Mouse (Mus musculus) liver, embryonic 11.5 days (tissue): ENCODE data around the gene Agbl4. TPM values are rescaled to one million over a fixed set of nuclear protein-coding genes. Genes with fewer than 3 reads are reported as not detected.

ENCODE experiments used
- ATAC-seq: fragments of 200-750 bp; cut with Nextera tagmentation; replicated peaks from 2 replicates; pipeline ENCODE4 v1.8.0; 2017; ENCODE audit warnings: moderate number of reproducible peaks, mild to moderate bottlenecking, moderate TSS enrichment, moderate library complexity; ENCODE audit not compliant: low FRiP score
- DNase-seq: peaks from one replicate; pipeline ENCODE4 v3.0.0-alpha.2; 2017; ENCODE audit warnings: low spot score
- H3K27ac ChIP-seq: fragments of 300-500 bp; sonication (generic); 2 replicates; pipeline ENCODE4 v1.5.1; 2014; ENCODE audit warnings: mild to moderate bottlenecking, low read depth, low read length, control low read depth
- H3K27me3 ChIP-seq: fragments of 300-500 bp; sonication (generic); replicated peaks from 2 replicates; pipeline ENCODE4 v1.6.1; 2014; ENCODE audit warnings: low read length, mixed read lengths; ENCODE audit not compliant: control insufficient read depth, insufficient read depth
- H3K36me3 ChIP-seq: fragments of 300-500 bp; sonication (generic); 2 replicates; pipeline ENCODE4 v1.6.1; 2014; ENCODE audit warnings: mild to moderate bottlenecking, low read length, moderate library complexity, mixed read lengths; ENCODE audit not compliant: control insufficient read depth, insufficient read depth
- H3K4me1 ChIP-seq: fragments of 300-500 bp; sonication (generic); replicated peaks from 2 replicates; pipeline ENCODE4 v1.6.1; 2014; ENCODE audit warnings: low read length, mixed read lengths; ENCODE audit not compliant: control insufficient read depth, insufficient read depth
- H3K4me2 ChIP-seq: fragments of 300-500 bp; sonication (generic); 2 replicates; pipeline ENCODE4 v1.6.1; 2014; ENCODE audit warnings: mild to moderate bottlenecking, control low read depth, moderate library complexity
- H3K4me3 ChIP-seq: fragments of 300-500 bp; sonication (generic); 2 replicates; pipeline ENCODE4 v1.5.1; 2014; ENCODE audit warnings: low read depth, low read length, control low read depth
- H3K9ac ChIP-seq: fragments of 300-500 bp; sonication (generic); 2 replicates; pipeline ENCODE4 v1.6.1; 2014; ENCODE audit warnings: low read depth, low read length, control low read depth
- H3K9me3 ChIP-seq: fragments of 300-500 bp; sonication (generic); 2 replicates; pipeline ENCODE4 v1.6.1; 2016; ENCODE audit warnings: low read length, inconsistent platforms, mixed read lengths; ENCODE audit not compliant: control insufficient read depth
- WGBS: fragments of 180-500 bp; shearing (Covaris S2); extraction: QIAGEN DNeasy Blood & Tissue Kit; methylation state at CpG from one replicate; pipeline ENCODE4 v1.1.7; 2014; 5-methylcytosine and 5-hydroxymethylcytosine counted together
- polyA plus RNA-seq: library from polyadenylated mRNA; unstranded; fragments of >200 nt; fragmentation: Nextera tagmentation; extraction: Ambion mirVana; gene quantifications from 2 replicates; pipeline ENCODE4 v1.2.1, GENCODE M21; 2014

The Agbl4 gene
- polyA plus RNA-seq, 1 experiment from 2014 or later, result not detected

DNA sequence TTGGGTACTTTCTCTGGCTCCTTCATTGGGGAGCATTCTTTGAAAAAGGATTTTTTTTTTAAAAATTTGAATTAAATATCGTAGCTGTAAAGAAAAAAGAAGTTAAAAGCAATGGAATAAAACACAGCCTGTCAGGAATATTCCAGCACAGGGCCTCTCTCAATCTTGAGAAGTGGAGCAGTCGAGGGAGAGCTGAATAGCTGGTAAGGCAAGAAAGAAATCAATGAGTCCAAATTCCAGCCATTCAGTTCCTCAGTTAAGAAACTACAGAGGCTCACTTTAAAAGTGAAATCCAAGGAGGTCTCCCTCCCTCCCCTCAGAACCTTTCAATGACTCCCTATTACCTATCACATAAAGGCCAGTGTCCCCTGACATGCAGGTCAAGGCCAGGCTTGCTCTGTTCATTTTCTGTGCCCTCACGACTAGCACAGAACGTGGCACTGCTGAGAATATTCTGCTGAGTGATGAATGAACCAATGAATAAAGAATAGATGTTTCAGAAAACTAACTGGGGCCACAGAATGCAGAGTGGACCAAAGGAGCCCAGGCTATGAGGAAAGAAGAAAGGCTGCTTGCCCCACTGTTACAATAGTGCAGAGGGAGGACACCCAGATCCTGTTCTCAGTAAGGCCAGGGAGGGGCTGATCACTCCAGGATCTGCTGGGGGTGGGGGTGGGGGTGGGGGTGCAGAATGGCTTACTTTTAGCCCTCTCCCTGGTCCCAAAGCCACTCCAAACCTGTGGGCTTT, 1181.8 kb downstream of the Agbl4 start:
- H3K4me1 ChIP-seq, result no peaks in the 10 kb centered on the region
- no peak overlapping the region for H3K4me2 ChIP-seq
- H3K9me3 ChIP-seq, result no peaks in the 10 kb centered on the region
- no peak for DNase-seq
- H3K36me3 ChIP-seq, result no peaks in the 10 kb centered on the region
- no peak overlapping the region for H3K9ac ChIP-seq
- no peaks in the 10 kb centered on the region for H3K27me3 ChIP-seq
- no peak overlapping the region for H3K4me3 ChIP-seq
- no peak for ATAC-seq
- H3K27ac ChIP-seq, result no peak overlapping the region
- 56% methylated on average over 4 of the region's 4 CpGs for WGBS

DNA sequence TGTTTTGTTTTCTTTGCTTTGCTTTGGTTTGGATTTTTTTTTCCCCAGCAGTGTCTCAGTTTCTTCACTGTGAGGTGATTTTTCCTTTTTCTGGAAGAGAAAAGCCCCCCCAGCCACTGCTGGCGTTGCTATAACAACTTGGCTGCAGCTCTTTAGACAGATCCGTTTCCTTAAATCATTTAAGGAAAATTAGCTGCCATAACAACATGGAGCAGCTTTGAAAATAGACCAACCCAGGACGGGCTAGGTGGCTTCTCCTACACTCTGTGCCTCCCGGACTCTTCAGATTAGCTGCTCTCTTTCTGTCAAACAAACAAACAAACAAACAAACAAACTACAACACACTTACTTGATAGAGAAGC, 1182.4 kb downstream of the Agbl4 start:
- Histone ChIP-seq H3K9ac (no peak overlapping the region), H3K4me1 (no peaks in the 10 kb centered on the region), H3K9me3 (no peaks in the 10 kb centered on the region), H3K4me2 (no peak overlapping the region), H3K27ac (no peak overlapping the region), H3K36me3 (no peaks in the 10 kb centered on the region), H3K4me3 (no peak overlapping the region), H3K27me3 (no peaks in the 10 kb centered on the region)
- ATAC-seq (no peak), DNase-seq (no peak)
- 64% methylated on average over 4 of the region's 4 CpGs for WGBS

DNA sequence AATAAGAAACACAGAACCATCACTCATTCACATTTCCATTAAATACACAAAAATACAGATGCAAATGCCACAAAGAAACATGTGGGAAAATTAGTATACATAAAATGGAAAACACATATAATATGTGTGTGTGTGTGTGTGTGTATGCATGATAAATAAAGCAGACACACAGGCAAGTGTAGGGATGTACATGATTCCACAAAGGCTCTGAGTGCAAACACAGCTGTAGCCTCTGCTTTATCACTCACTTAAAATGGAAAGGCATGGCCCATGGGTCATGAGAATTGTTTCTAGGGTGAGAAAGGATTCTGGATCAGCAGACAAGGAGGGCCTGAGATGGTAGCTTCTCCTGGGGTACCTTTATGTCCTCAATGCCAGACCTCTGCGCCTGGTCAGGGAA, 1182.8 kb downstream of the Agbl4 start:
- Histone ChIP-seq H3K9me3 (no peaks in the 10 kb centered on the region), H3K36me3 (no peaks in the 10 kb centered on the region), H3K4me3 (no peak overlapping the region), H3K27me3 (no peaks in the 10 kb centered on the region), H3K4me2 (no peak overlapping the region), H3K4me1 (no peaks in the 10 kb centered on the region), H3K9ac (no peak overlapping the region), H3K27ac (no peak overlapping the region)
- 89% methylated on average over 1 of the region's 1 CpGs for WGBS
- DNase-seq, result no peak
- ATAC-seq, result no peak

DNA sequence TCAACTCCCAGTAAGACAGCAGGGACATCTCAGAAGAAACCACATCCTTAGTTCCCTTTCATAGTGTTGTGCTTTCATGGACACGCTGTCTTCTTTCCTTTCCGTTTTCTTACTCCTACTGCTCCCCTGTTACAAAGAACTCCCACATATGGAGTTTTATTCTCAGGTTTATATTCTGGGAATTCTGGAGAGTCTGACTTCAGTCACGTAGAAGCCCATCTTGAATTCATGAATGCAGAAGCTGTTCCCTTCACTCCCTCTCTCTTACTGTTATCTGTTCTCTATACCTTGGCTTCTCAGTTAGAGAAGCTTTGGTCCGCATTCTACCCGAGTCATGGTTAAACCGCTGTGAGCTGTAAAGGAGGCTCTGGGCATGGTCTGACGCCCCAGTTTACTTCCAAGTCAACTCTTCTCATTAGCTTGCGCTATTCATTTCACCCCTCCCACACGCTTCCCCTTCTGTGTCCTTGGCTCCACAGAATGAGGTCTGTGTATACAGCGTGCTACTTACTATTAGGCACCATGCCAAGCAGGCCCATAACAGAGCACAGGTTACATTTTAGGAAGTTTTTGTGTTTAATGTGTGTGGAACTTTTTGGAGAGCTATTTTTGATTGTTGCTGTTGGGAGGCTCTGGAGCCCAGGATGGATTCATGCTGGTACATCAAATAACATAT, 1186.2 kb downstream of the Agbl4 start:
- 66% methylated on average over 10 of the region's 10 CpGs for WGBS
- no peaks in the 10 kb centered on the region for H3K9me3 ChIP-seq
- ATAC-seq, result no peak; the same call in 1 of the 2 replicates

DNA sequence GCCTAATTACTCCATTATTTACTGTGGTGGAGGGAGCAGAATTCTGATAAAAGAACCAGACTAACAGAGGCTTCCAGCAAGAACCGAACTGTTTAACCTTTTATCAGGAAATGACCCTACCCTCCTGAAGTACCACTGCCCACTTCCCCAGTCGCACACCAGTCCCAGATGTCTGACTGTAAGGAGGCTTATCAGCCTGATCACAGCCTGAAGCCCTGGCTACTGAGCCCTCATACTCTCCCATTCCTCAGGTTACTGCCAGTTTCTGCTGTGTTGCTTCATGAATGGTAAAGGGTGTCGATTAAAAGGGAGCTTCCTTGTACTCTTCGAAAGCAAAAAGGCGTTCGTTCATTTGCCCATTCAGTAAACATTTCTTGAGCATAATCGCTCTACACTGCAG, 1186.8 kb downstream of the Agbl4 start:
- no peak for ATAC-seq
- no peak for DNase-seq
- Histone ChIP-seq H3K27me3 (no peaks in the 10 kb centered on the region), H3K9ac (no peak overlapping the region), H3K4me2 (no peak overlapping the region), H3K4me1 (no peaks in the 10 kb centered on the region), H3K36me3 (no peaks in the 10 kb centered on the region), H3K4me3 (no peak overlapping the region), H3K9me3 (no peaks in the 10 kb centered on the region), H3K27ac (no peak overlapping the region)
- 64% methylated on average over 7 of the region's 7 CpGs for WGBS

More for the DNA sequence above, 1186.2 kb downstream of the Agbl4 start:
- Histone ChIP-seq H3K27ac (no peak overlapping the region), H3K4me3 (no peak overlapping the region), H3K27me3 (no peaks in the 10 kb centered on the region), H3K9ac (no peak overlapping the region), H3K4me2 (no peak overlapping the region), H3K4me1 (no peaks in the 10 kb centered on the region), H3K36me3 (no peaks in the 10 kb centered on the region)
- DNase-seq, result no peak

DNA sequence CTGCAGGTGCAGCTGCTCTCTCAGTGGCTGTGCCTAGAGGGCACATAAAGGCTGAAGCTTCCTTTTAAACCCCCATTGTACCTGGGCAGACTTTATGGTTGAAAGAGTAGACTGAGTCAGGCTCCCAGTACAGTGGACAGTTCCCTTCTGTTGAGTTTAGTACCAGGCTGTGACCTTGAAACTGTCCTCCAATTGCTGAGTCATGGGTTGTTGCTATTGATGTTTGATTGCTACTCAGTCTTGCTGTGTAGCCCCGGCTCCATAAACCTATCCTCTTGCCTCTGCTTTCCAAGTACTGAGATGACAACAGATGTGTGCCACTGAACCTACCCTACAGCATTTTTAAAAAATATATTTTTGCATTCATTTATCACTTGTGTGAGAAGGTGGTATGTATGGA, 1190.8 kb downstream of the Agbl4 start:
- no peak overlapping the region for H3K4me3 ChIP-seq
- no peaks in the 10 kb centered on the region for H3K36me3 ChIP-seq
- H3K4me1 ChIP-seq, result no peaks in the 10 kb centered on the region
- H3K27ac ChIP-seq, result no peak overlapping the region
- no peak overlapping the region for H3K4me2 ChIP-seq
- H3K27me3 ChIP-seq, result no peaks in the 10 kb centered on the region
- ATAC-seq (no peak), DNase-seq (no peak)
- H3K9me3 ChIP-seq, result no peaks in the 10 kb centered on the region
- no peak overlapping the region for H3K9ac ChIP-seq
- WGBS, result 64% methylated on average over 1 of the region's 1 CpGs

DNA sequence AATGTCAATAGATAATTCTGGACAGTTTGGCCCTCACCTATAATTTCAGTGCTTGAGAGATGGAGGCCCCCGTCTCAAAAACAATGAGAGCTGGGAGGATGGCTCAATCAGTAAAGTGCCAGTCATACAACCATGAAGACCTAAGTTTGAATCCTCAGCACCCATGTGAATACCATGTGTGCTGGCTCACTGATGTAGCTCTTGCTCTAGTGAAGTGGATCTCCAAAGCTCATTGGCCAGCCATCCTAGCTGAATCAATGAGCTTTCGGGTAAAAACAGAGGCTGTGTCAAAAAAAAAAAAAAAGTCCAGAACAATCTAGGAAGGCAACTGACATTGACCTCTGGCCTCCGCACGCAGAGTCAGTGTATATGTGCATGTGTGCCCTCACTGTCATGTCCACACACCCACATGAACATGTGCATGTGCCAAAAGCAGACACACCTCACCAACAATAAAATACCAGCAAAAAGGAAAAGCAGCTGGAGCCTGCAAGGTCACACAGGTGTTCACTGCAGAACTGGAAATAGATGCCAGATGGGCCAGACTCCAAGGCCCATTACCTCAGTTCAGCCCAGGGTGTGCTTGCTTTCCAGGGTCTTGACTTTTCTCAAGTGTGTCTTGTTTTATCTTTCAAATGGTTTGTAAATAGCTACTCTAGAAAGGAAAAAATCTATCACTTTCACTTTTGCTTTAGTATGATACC, 1192.2 kb downstream of the Agbl4 start:
- Histone ChIP-seq H3K9me3 (no peaks in the 10 kb centered on the region), H3K4me2 (no peak overlapping the region), H3K4me3 (no peak overlapping the region), H3K36me3 (no peaks in the 10 kb centered on the region), H3K4me1 (no peaks in the 10 kb centered on the region), H3K27me3 (no peaks in the 10 kb centered on the region), H3K27ac (no peak overlapping the region), H3K9ac (no peak overlapping the region)
- ATAC-seq (no peak), DNase-seq (no peak)
- WGBS, result 82% methylated on average over 4 of the region's 4 CpGs

DNA sequence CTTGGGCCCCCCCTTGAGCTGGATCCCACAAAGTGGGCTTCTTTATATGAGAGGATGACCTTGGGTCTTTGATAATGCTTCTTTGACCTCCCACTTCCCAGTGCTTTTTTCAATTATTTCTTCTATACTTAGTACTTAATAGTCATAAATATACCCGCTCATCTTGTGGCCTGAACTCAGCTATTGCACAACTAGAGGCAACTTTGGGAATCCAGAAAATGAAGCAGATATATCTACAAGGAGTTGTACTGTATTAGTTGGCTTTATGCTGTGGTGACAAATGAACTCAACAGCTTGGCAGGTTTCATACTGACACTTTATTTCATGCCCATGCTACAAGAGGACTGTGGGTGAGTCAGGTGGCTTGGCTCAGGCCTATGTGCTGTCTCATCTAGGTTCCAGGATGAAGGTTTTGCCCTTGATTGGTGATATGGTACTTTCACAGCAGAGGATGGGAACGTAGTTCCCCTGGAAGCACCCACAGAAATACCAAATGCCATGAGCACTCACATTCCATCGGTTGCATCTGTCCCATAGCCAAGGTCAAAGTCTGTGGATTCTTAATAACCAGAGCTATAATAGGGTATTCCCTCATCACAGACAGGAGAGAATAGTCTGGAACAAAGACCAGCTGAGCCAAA, 1197.3 kb downstream of the Agbl4 start:
- H3K4me2 ChIP-seq, result no peak overlapping the region
- no peak overlapping the region for H3K27ac ChIP-seq
- WGBS, result 84% methylated on average over 3 of the region's 3 CpGs
- ATAC-seq, result no peak
- no peaks in the 10 kb centered on the region for H3K4me1 ChIP-seq
- no peaks in the 10 kb centered on the region for H3K36me3 ChIP-seq
- no peak overlapping the region for H3K9ac ChIP-seq
- H3K27me3 ChIP-seq, result no peaks in the 10 kb centered on the region
- no peak overlapping the region for H3K4me3 ChIP-seq
- H3K9me3 ChIP-seq, result no peaks in the 10 kb centered on the region
- DNase-seq, result no peak
